Mouse (Mus musculus) hindlimb bud, embryonic 11.5 days (tissue): ENCODE data around the gene Pkd1l1.

Experiments
- DNase-seq: peaks from one replicate; pipeline ENCODE4 v3.0.0-alpha.2; 2012; ENCODE audit warnings: low read depth, low spot score; ENCODE audit errors: extremely low spot score

Gene Pkd1l1

DNA sequence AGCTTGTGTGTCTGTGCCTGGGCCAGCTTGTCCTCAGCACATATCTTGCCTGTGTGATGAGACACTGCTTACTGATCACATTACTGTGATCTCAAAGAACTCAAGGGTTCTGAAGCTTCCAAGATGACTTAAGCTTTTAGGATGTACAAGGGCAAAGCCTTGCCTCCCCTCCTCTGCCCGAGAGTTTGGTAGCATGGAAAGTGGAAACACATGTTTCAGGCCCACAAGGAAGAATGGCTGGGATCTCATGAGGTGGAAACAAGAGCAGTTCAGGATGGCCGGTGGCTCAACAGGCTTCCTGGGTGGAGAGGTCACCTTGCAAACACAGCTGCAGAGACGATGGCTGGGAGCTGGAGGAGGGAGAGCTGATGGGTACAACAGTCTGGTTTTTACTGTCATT, 147.0 kb downstream of the Pkd1l1 start:
- DNase-seq = no peak

DNA sequence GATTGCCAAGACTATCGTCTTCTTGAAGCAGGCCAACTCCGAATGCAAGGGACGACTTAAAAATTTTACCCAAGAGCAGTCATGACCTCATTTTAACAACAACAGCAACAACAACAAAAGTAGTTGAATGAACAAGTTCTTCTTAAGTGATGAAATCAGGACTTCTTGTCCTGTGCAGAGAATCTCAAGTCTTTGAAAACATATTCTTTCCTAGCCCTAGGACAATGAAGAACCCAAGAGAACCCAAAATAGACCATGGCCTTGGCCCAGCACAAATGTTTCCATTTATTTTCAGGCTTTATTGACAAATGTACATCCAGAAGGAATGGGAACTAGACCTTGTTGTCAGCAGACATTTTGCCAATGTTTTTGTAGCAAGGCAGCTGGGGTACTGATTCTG, 147.7 kb downstream of the Pkd1l1 start:
- DNase-seq = no peak

DNA sequence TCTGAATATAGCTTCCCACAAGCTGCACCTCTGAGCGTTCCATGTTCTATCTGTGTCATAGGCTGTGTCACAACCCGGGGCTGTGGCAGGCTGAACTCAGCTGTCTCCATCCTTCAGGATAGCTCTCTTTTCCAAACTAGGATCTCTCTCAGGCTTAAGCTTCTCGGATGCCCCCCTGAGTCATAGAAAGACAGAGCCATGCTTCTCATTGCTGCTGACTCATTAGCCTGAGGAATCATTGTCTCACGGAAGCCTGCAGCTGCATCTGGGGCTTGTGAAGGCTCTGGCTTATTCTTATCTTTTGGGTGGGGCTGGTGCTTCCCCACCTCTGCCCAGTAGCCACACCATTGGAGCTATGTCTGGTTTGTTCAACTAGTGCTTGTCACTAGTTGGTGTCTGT, 151.7 kb downstream of the Pkd1l1 start:
- no peak for DNase-seq

DNA sequence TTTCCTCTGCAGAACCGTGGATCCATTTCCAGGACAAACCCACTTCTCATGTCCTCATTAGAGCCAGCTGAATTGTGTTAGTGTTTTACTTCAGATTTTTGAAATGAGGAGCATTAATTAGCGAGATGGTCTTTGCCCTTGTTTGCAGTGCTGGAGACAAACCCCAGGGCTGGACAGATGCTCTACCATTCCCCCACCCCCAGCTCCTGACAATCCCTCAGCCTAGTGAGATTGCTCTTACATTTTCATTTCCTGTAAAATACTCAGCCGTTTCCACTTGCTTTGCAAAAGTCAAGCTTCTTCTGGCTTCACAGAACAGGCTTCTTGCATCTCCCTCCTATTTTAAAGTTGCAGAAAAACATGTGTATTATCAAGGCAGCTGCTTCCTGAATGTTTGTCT, 155.7 kb downstream of the Pkd1l1 start:
- no peak for DNase-seq

DNA sequence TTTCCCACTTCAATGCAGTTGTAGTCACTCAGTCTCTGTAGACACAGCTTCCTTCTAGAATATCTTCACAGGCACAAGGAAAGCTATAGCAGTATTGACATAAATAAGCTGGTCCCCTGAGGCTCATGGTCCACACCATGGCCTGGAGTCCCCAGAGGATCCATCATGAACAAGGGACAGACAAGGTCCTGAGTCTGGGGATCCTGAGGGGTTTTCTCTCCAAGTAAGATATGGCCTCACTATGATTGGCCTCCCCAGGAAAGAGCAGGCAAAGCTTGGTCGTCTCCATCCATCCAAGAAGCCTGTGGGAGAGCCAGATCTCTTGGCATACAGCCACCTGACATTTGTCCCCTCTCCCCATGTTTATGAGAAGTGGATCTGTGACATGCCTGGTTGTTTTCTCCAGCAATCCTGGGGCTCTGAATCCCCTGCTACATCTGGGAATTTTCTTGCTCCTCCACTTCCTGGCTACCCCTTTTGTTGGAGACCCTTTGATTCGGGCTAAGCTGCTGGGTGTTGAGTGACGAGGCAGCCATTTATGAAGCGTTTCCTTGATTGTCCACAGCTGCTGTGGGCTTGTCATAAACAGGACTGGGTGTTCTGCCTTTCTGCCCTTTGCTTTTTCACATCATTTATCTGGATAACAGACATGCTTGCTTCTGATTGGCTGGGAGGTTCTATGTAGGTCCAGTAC, 158.8 kb downstream of the Pkd1l1 start:
- no peak for DNase-seq

GRCm38 (mm10) chr11:8811506-8812100, 161.5 kb downstream of the Pkd1l1 start:
- DNase-seq = no peak

- no peak for DNase-seq
These were observed 163.4 kb downstream of the Pkd1l1 start for GRCm38 (mm10) chr11:8809644-8810043.

DNA sequence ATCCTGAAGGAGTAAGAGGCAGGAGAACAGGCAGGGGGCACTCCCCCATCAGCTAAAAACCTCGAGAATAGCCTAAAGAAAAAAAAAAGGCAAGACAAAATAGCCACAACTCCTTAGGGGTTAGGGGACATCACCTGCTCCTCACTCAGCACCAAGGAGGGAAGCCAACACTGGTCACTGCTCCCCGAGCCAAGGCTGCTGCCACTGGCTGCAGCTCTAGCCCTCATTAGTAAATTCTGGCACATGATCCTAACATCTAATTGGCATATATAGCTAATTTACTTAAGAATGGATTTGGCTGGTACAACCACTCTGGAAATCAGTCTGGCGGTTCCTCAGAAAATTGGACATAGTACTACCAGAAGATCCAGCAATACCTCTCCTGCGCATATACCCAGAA, 166.1 kb downstream of the Pkd1l1 start:
- DNase-seq = no peak

DNA sequence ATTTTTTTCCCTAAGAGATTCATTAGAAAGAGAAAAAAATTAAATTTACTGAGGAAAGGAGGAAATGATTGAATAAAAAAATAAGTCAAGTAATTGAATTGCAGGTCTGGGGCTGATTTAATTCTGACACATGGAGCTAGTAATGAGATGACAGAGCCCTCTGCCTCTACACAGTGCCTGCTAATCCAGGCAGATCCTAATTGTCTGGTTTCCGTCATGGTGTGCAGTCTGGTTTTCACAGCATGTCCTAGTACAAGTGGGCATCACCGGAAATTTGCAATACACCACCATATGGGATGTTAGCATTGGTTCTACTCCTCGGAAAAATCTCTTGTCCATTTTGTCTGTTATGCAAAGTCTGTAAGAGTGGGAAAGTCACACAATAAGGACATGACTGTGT, 168.9 kb downstream of the Pkd1l1 start:
- no peak for DNase-seq

GRCm38 (mm10) chr11:8797486-8797885, 175.6 kb downstream of the Pkd1l1 start:
- DNase-seq = no peak

DNA sequence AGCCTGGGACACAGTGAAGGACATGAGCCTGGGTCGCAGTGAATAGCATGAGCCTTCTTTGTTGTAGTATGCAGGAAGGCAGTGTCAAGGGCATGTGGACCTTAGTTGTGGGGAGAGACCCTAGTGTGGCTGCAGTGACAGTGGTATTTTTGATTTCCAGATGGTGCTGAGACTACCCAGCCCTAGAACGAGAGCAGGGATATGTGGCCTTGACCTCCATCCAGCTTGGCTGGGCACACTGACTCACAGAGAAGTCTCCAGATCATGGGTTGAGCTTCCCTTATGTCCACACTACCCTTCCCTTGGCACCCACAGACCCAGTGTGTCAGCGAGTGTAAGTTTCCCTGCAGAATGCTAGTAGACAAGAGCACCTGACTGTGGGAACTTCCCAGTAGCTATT, 178.0 kb downstream of the Pkd1l1 start:
- no peak for DNase-seq

DNA sequence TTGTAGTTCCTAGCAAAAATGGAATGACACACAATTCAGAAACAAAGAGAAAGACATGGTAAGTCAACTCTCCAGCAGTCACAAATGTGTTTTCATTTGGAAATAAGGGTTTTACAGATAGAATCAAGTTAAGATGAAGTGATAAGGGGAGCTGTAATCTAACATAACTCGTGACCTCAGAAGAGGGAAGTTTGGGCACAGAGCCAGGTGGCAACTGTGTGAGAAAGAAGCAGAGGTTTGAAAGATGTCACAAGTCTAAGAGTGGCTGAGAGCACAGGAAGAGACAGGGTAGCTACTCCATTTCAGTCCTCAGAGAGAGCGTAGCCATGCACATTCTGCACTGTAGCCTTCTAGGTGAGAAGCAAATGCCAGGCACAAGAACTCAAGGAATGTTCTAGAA, 180.9 kb downstream of the Pkd1l1 start:
- no peak for DNase-seq

- no peak for DNase-seq
These were observed 183.9 kb downstream of the Pkd1l1 start for GRCm38 (mm10) chr11:8789186-8789585.

GRCm38 (mm10) chr11:8787604-8788003, 185.5 kb downstream of the Pkd1l1 start:
- no peak for DNase-seq

DNA sequence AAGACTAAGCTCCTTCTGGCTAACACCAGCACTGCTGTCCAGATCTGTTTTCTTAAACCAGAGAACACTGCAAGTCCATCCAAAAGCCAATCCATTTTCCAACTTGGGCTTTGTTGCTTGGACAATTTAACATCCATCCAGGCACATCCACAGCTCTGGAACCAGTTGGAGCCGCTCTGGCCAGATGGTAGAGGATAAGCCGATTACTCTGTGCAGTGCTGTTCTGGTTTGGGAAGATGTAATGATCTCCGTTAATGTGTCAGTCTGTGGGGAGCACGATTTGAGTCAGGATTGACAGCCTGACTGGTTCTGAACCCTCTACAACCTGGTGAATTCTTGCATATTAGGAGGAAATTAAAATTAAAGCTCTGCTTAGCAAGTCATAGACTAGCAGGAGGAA, 188.7 kb downstream of the Pkd1l1 start:
- no peak for DNase-seq

- DNase-seq = no peak
These were observed 191.0 kb downstream of the Pkd1l1 start for GRCm38 (mm10) chr11:8782141-8782465.

- no peak for DNase-seq
These were observed 191.5 kb downstream of the Pkd1l1 start for GRCm38 (mm10) chr11:8781308-8782140.

DNA sequence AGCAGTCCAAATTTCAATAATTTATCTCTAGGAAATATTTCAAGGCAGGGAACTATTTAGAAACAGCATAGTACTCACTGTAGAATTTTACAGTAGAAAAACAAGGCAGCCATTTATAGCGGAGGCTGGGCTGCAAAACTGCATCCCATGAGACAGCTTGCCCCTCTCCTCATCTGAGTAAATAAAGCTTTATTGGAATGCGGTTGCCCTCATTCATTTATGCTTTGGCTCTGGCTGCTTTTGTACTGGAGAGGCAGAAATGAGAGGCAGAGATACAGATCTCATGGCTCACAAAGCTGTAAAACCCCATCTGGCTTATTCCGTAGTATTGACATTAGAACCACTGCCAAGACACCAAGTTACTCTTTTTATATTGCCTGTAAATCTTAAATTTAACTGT, 193.6 kb downstream of the Pkd1l1 start:
- no peak for DNase-seq
